Mouse (Mus musculus): ENCODE results near the gene C2cd4a.

Gene C2cd4a

GRCm38 (mm10) chr9:67832046-67832605, at the start of gene C2cd4a:
Gene C2cd4a, minus strand, starts transcription at chr9:67832330.
- in situ Hi-C loops (cut with MseI, MboI): loop anchor here in 1 of 2 experiments (5.0 kb wide), 1 partner anchor 140 kb away; no protein-coding TSS in a partner anchor

DNA sequence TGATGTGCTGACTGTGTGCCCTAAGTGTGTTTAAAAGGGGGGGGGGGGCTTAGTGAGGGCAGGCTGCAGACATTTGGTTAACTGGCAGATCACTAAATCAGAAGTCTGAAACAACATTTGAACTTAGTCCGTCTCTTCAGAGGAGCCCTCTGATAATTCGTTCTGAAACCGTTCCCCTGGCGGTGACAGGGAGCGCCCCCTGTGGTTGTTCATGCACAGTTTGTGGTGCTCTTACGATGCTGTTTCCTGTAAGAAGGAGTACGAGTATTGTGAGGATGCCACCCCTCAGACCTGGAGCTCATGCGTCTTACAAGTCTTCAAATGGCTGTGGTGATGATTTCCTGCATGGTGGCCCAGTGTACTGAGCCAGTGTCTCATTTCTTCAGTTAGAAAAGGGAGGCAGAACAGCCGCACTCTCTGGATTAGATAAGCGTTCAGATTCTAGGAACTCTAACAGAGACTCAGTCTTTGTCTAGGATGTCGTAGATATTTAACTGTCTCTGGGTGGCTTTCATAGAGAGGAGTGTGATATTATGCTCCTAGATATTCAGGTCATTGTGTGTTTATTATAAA, 46.2 kb upstream of the C2cd4a start:
- in situ Hi-C loops (cut with MseI, MboI): no loop called here

GRCm38 (mm10) chr9:67877081-67877718, 45.1 kb upstream of the C2cd4a start:
- in situ Hi-C loops (cut with MseI, MboI): no loop called here

DNA sequence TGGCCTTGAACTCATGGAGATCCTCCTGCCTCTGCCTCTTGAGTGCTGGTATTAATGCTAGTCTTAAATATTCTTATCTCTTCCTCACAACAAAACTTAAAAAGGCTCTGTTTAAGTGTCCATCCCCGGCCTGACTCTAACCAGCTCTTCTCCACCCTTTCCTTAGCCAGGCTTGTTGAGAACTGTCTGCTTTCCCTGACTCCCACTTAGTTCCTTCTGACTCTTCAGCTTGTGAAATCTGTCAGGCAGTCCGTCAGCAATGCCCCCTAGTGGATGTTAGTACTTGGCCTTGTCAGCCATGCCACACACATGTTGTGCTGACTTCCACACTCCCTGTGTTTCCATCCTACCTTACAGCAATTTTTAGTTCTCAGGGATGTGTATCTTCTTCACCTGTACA, 43.2 kb upstream of the C2cd4a start:
- in situ Hi-C loops (cut with MseI, MboI): no loop called here

GRCm38 (mm10) chr9:67874522-67875222, 42.5 kb upstream of the C2cd4a start:
- in situ Hi-C loops (cut with MseI, MboI): no loop called here

GRCm38 (mm10) chr9:67869691-67870450, 37.7 kb upstream of the C2cd4a start:
- in situ Hi-C loops (cut with MseI, MboI): no loop called here

- in situ Hi-C loops (cut with MseI, MboI): no loop called here
Observed at GRCm38 (mm10) chr9:67867411-67867810, 35.3 kb upstream of the C2cd4a start.

- in situ Hi-C loops (cut with MseI, MboI): no loop called here
Observed at GRCm38 (mm10) chr9:67865411-67865810, 33.3 kb upstream of the C2cd4a start.

DNA sequence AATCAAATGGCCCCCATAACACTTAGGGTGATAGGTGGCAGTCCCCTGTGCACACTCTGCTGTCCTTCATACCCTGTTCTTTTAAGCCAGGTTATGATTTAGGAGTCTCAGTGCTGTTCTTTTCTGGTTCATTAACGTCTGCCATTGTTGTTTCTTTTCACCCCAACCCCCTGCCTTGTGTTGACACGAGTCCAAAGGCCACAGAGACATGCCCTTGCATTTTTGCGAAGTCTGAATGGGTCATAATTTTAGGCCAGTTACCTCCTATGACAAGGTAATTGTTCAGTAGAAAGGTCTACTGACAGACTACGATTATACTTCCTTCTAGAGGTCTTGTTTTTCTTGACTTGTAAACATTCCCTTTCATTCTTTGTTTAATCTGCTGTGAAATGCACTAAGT, 31.9 kb upstream of the C2cd4a start:
- in situ Hi-C loops (cut with MseI, MboI): no loop called here

GRCm38 (mm10) chr9:67863332-67863731, 31.2 kb upstream of the C2cd4a start:
- in situ Hi-C loops (cut with MseI, MboI): no loop called here

DNA sequence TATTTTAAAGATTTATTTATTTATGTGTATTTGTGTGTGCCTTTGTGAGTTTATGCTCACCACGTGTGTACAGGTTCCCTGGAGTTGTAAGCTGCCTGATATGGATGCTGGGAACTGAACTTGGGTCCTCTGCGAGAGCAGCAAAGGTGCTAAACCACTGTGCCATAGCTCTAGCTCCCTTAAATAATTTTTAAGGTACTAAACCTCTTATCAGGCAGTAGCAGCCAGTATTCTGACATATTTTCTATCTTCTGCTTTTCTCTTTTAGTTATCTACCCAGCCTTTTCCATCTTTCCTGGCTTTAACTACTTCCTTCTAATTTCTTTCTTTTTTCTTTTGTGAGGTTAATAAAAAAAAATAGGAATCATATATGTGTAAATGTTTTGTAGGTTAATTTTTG, 28.1 kb upstream of the C2cd4a start:
- in situ Hi-C loops (cut with MseI, MboI): no loop called here

- in situ Hi-C loops (cut with MseI, MboI): no loop called here
Observed at GRCm38 (mm10) chr9:67851150-67851549, 19.0 kb upstream of the C2cd4a start.

DNA sequence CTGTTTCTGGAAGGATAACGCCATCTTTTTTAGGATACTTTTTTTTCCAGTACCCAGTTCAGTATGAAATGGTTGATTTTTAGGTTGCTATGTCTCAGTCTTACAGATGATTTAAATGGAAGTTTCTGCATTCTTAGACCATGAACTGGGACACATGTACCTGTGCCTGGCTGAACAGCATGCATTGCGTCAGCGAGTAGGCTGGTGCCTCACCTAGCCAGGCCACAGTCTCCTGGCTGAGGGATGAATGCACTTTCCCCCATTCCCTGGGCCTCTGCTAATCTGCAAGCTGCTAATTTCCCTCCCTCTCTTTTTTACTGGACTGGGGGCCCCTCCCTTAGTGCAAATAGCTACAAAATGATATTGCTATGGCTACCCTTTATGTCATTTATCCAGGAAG, 17.7 kb upstream of the C2cd4a start:
- in situ Hi-C loops (cut with MseI, MboI): no loop called here

- in situ Hi-C loops (cut with MseI, MboI): no loop called here
Observed at GRCm38 (mm10) chr9:67849397-67849796, 17.3 kb upstream of the C2cd4a start.

GRCm38 (mm10) chr9:67847606-67848005, 15.5 kb upstream of the C2cd4a start:
- in situ Hi-C loops (cut with MseI, MboI): no loop called here

DNA sequence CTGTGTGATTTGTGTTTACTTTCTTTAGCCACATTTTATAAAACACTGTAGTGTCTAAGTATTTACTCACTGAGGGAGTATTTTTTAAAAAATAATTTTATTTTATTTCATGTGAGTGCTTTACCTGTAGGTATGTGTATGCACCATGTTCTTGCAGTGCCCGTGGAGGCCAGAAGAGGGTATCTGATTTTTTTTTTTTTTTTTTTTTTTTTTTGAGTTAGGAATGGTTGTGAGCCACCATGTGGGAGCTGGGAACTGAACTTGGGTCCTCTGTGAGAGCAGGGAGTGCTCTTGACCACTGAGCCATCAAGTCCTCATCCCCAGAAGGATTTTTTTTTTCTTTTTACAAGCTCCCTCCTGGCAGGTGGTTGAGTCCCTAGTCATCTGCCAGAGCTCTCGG, 14.0 kb upstream of the C2cd4a start:
- in situ Hi-C loops (cut with MseI, MboI): no loop called here

DNA sequence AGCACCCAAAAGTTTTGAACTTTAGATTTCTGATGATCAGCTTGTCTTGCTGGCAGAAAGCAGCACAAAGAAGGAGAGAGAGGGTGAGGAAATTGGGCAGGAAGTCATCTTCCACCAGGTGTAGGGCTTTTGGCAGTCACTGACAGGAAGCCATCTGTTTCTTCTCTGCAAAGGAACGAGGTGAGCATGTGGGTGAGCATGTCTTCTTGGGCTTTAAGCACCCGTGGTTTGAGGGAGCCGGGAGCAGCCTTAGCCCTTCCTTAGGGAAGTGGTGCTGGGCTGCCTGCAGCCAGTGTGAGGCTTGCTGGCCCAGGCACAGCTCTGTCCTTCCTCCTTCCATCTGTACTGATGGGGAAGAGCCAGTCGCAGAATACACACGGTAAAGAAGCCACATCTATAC, 13.5 kb upstream of the C2cd4a start:
- in situ Hi-C loops (cut with MseI, MboI): no loop called here

DNA sequence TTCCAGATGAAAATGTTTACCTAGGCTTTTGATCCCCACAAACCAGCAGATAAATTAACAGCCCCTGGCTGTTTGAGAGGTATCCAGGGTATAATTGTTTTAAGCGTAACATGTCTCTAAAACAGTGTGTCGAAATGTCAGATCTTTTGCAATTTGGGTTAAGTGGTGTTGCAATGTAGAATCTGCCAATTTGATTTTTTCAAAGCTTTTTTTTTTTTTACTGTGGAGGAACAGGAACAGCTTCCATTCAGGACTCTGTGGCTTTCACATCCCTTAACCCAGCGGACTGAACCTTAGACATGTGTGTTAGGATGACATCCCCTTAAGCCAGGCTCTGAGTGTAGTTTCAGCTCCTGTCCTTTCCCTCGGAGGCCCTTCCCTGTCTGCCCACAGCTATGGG, 12.9 kb upstream of the C2cd4a start:
- in situ Hi-C loops (cut with MseI, MboI): no loop called here

DNA sequence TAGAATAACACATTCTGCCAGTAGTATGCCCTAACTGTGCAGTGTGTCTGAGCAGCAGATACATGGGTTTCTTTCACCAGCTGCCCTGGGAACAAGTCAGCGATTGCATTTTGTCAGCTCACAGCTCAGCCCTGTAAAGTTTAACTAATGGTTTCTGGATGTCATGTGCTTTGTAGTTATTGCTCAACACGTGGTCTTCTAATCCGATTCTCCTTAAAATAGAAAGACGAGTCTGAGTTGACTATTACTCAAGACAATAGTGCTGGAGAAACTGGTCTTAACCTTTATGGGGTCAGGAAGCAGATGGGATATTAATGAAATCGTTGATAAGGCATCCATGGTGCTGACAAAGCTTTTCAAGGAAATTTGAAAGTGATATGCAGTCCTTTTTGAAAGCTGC, 10.7 kb upstream of the C2cd4a start:
- in situ Hi-C loops (cut with MseI, MboI): no loop called here

- in situ Hi-C loops (cut with MseI, MboI): no loop called here
Observed at GRCm38 (mm10) chr9:67839981-67840859, 8.1 kb upstream of the C2cd4a start, which contains the start of gene Vps13c. Gene Vps13c, plus strand, starts transcription at chr9:67840396.

- in situ Hi-C loops (cut with MseI, MboI): no loop called here
Observed at GRCm38 (mm10) chr9:67837311-67837710, 5.2 kb upstream of the C2cd4a start.

All from mouse trophoblast stem cell (cell line).